Mouse (Mus musculus) NIH3T3 (cell line): ENCODE results near the gene Dnal1.

Source experiments
- DNase-seq: peaks from one replicate; pipeline ENCODE4 v3.0.0-alpha.2; 2012; ENCODE audit warnings: low read depth

Dnal1 gene

GRCm38 (mm10) chr12:84185547-84185946 lies 71.4 kb downstream of the Dnal1 start:
- DNase-seq, result no peak

- DNase-seq, result no peak
These were observed 72.4 kb downstream of the Dnal1 start for GRCm38 (mm10) chr12:84186536-84186935.

- DNase-seq, result no peak
These were observed 72.8 kb downstream of the Dnal1 start for GRCm38 (mm10) chr12:84186950-84187349.

GRCm38 (mm10) chr12:84187752-84188601 lies 73.8 kb downstream of the Dnal1 start:
- DNase-seq, result no peak

- no peak for DNase-seq
These were observed 74.8 kb downstream of the Dnal1 start for GRCm38 (mm10) chr12:84188881-84189444.

GRCm38 (mm10) chr12:84190151-84190820 lies 76.1 kb downstream of the Dnal1 start:
- peak; percentile 50 for DNase-seq

- DNase-seq, result no peak
These were observed 77.0 kb downstream of the Dnal1 start for GRCm38 (mm10) chr12:84191190-84191589.

- no peak for DNase-seq
These were observed 77.6 kb downstream of the Dnal1 start for GRCm38 (mm10) chr12:84191770-84192169.

- DNase-seq, result no peak
These were observed 78.1 kb downstream of the Dnal1 start for GRCm38 (mm10) chr12:84192280-84192679.

- peak; percentile 76 for DNase-seq
These were observed 78.8 kb downstream of the Dnal1 start for GRCm38 (mm10) chr12:84192741-84193641.

GRCm38 (mm10) chr12:84193642-84194399 lies 79.7 kb downstream of the Dnal1 start:
- DNase-seq, result peak; percentile 98

GRCm38 (mm10) chr12:84194400-84195109 lies 80.4 kb downstream of the Dnal1 start:
- DNase-seq, result peak; percentile 30

GRCm38 (mm10) chr12:84195195-84195594 lies 81.0 kb downstream of the Dnal1 start:
- DNase-seq, result no peak
